Mouse (Mus musculus): ENCODE data around the gene Ddx54. TPM values are rescaled to one million over a fixed set of nuclear protein-coding genes. Genes with fewer than 3 reads are reported as not detected.
A peak's percentile ranks its signal among the peaks of the same experiment; 100 is the strongest.

Ddx54 gene
- total and polyA plus RNA-seq, 3 experiments: 63.7 to 91.8 (median 83.6) TPM

DNA sequence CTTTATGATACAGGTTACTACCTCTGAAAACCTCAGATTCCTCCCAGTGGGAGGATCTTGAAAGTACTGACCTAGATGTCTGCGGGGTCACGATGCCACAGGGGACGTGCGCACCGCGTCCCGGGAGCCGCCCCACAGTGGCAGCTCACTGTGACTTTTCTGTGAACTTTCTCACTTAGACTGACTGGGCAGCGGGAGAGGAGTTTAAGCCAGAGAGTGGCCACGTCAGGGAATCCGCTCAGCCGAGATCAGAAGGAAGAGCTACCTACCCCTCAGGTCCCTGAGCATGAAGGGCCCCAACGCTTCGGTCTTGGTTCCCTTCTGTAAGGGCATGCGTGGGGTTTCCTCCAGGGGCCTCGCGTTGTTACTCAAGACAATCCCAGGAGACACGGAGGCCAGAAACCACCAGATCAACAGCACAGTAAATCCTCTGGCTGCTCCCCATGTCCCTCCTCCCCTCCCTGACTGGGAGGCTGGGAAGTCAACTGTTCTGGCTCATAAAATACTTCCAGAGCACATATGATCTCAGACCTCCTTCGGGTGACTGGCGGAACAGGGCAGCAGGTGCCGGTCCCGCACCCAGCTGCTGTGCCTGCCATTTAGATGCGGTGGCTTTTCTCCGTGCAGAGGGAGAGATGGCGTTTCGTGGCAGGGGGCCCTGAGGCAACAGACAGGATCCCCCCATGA lies 33.2 kb upstream of the Ddx54 start:
- H3K9ac ChIP-seq (ENCODE audit: insufficient read depth, low read depth): no peak overlapping the region
- H3K27ac ChIP-seq (ENCODE audit: insufficient read depth, low read depth): no peak overlapping the region
- H3K4me1 ChIP-seq (ENCODE audit: control insufficient read depth in 1 of 2, insufficient read depth in 2 of 2): peaks cover 32 to 57% of the 10 kb centered on the region in 2 experiments
- DNase-seq (ENCODE audit: extremely low read depth): peak; percentile 57
- in situ Hi-C loops (cut with MboI; ENCODE audit: low pct_ligation_motif_present, low pct_unique_long_range_greater_than_20kb, low sequenced_read_pairs): no loop called here
- H3K9me3 ChIP-seq (replicated peaks; ENCODE audit: low read length): peaks cover 6% of the 10 kb centered on the region
- peak overlapping the region; percentile 68 for H3K4me2 ChIP-seq (ENCODE audit: insufficient read depth, low read depth, poor library complexity, severe bottlenecking)
- H3K36me3 ChIP-seq (replicated peaks in 1 of 2; ENCODE audit: control insufficient read depth in 1 of 2, insufficient read depth in 1 of 2, low read length in 1 of 2): peaks cover 0 to 16% of the 10 kb centered on the region in 2 experiments
- TF ChIP-seq JUND (conservative IDR thresholded peaks at IDR 0.05; ENCODE audit: low read depth, low read length) (no peak), CHD1 (IDR thresholded peaks at IDR 0.05; ENCODE audit: low read depth, low read length) (no peak), ZC3H11A (IDR thresholded peaks at IDR 0.05; ENCODE audit: low read depth, low read length) (no peak), IRF4 (IDR thresholded peaks at IDR 0.05; ENCODE audit: low read depth, low read length) (peak; percentile 32; the same call in 1 of the 2 replicates), KAT2A (IDR thresholded peaks at IDR 0.05; ENCODE audit: insufficient replicate concordance, low read length) (no peak), ETS1 (conservative IDR thresholded peaks at IDR 0.05; ENCODE audit: low read depth, low read length) (peak; percentile 22; the same call in 1 of the 2 replicates), ZNF384 (IDR thresholded peaks at IDR 0.05; ENCODE audit: low read depth, low read length) (no peak), ZMIZ1 (IDR thresholded peaks at IDR 0.05; ENCODE audit: low read depth, low read length) (no peak), NRF1 (IDR thresholded peaks at IDR 0.05; ENCODE audit: low read depth, low read length) (peak; percentile 52), USF1 (IDR thresholded peaks at IDR 0.05; ENCODE audit: low read depth, low read length) (no peak), MXI1 (IDR thresholded peaks at IDR 0.05; ENCODE audit: low read depth, low read length) (peak; percentile 35), SIN3A (IDR thresholded peaks at IDR 0.05; ENCODE audit: low read length) (peak; percentile 22; the same call in 1 of the 2 replicates), RCOR1 (conservative IDR thresholded peaks at IDR 0.05; ENCODE audit: low read depth, low read length) (no peak), HCFC1 (IDR thresholded peaks at IDR 0.05; ENCODE audit: low read depth, low read length) (no peak), RAD21 (IDR thresholded peaks at IDR 0.05; ENCODE audit: low read depth, low read length) (no peak), MEF2A (IDR thresholded peaks at IDR 0.05; ENCODE audit: borderline replicate concordance, low read depth, low read length) (no peak), ELF1 (IDR thresholded peaks at IDR 0.05; ENCODE audit: low read depth, low read length) (no peak), MAZ (IDR thresholded peaks at IDR 0.05; ENCODE audit: low read depth, low read length) (0 out of 2 replicates have a peak, but pooled peaks have one; percentile 26)
- H3K79me2 ChIP-seq (replicated peaks; ENCODE audit: control insufficient read depth, extremely low read depth, insufficient read depth, poor library complexity, severe bottlenecking): no peaks in the 10 kb centered on the region
- H3K27me3 ChIP-seq (replicated peaks): no peaks in the 10 kb centered on the region
- dilution Hi-C loops (cut with MboI; ENCODE audit: extremely low pct_ligation_motif_present, extremely low pct_unique_long_range_greater_than_20kb, low sequenced_read_pairs): no loop called here
- peak overlapping the region in 1 of 3 experiments; percentile 18 for H3K4me3 ChIP-seq (replicated peaks in 1 of 3; ENCODE audit: low read depth in 2 of 3, low read length in 2 of 3, poor library complexity in 1 of 3)

All from CH12.LX (cell line).